Mouse (Mus musculus) frontal cortex, adult 2 months (tissue): ENCODE measurements around the gene Pfkm. TPM values are rescaled to one million over a fixed set of nuclear protein-coding genes. Genes with fewer than 3 reads are reported as not detected.

Experiments used
- DNase-seq, 2 experiments: peaks; one replicate each; pipeline ENCODE4 v3.0.0; 2022; ENCODE audit warnings: low spot score in 1 of 2; ENCODE audit errors: extremely low spot score in 1 of 2
- polyA plus RNA-seq: library from polyadenylated mRNA; depleted of rRNA; stranded (reverse); fragments of >200 nt; gene quantifications from 2 replicates; pipeline ENCODE4 v1.2.3, GENCODE M21; 2012

The Pfkm gene
- polyA plus RNA-seq, 1 experiment = 345 TPM

DNA sequence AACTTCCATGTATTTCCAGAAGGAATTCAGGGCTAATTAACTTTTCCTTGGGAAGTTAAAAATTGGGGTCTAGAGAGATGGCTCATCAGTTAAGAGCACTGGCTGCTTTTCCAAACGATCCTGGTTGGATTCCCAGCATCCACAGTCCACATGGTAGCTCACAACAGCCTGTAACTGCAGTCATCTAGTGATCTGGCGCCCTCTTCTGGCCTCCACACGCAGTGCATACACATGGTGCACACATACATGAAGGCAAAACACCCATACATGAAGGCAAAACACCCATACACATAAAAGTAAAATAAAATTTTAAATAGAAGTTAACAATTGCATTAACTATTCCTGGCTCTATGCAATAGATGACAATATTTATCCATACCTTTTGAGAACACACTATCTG, 4.6 kb downstream of the Pfkm start:
- no peak for DNase-seq

- no peak for DNase-seq
These were observed 6.1 kb downstream of the Pfkm start for GRCm38 (mm10) chr15:98098519-98098918.

- DNase-seq = no peak
These were observed 10.0 kb downstream of the Pfkm start for GRCm38 (mm10) chr15:98102401-98102800.

GRCm38 (mm10) chr15:98106506-98106905, 14.1 kb downstream of the Pfkm start:
- DNase-seq = no peak

GRCm38 (mm10) chr15:98107230-98107629, 14.8 kb downstream of the Pfkm start:
- no peak for DNase-seq

GRCm38 (mm10) chr15:98107703-98108296, 15.4 kb downstream of the Pfkm start:
- DNase-seq = no peak

GRCm38 (mm10) chr15:98108297-98109152, 16.1 kb downstream of the Pfkm start:
- DNase-seq = peak; percentile 83 to 93

- no peak for DNase-seq
These were observed 19.4 kb downstream of the Pfkm start for GRCm38 (mm10) chr15:98111791-98112190.

DNA sequence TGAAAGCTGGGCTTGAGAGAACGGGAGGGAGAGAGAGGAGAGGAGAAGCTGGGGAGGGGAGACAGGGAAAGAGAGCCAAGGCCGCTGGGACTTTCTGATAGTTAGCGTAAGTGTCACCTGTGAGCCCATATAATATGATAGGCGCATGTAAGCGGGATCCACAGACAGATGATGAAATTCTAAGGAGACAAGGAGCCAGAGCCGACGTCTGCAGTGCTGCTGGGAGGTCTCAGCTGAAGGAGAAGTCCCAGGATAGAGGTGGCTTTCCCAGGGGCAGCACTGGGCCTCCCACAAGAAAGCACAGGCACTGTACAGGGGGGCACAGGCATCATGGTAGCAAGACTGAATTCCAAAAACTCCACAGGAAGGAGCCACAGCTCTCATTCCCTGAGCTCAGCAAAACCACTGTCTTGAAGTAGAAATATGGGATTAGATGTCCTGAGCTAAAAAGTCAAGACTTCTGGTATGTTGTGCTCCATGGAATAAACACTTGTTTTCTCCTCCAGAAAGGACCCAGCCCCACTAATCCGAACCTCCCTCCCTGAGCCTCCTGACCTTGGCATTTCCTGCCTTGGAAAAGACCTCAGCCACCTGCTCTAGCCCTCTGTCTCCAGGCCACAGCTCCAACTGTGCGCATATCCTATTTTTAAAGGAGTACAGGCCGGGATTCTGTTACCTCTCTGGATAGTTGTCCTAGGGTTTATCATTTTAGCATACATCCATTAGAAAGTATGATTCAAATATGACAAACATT, 21.9 kb downstream of the Pfkm start:
- DNase-seq = no peak

- DNase-seq = no peak
These were observed 22.7 kb downstream of the Pfkm start for GRCm38 (mm10) chr15:98114852-98115778.

DNA sequence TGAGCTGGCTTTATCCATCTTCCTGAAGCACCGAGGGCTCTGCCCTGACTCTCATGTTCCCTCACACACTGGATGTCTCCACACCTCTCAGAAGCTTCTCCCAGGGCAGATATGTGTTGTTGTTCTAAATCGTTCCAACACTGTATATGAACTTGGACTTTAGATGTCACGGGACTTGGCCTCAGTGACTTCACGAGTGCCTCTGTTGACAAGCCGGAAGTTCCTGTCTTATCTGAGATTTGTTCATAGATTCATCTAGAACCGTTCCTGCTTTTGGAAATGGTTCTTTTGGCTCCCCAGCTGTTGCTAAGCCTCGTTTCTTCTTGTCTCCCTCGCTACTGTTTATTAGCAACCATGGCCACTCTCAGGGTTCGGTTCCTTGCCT, 23.4 kb downstream of the Pfkm start:
- no peak for DNase-seq

DNA sequence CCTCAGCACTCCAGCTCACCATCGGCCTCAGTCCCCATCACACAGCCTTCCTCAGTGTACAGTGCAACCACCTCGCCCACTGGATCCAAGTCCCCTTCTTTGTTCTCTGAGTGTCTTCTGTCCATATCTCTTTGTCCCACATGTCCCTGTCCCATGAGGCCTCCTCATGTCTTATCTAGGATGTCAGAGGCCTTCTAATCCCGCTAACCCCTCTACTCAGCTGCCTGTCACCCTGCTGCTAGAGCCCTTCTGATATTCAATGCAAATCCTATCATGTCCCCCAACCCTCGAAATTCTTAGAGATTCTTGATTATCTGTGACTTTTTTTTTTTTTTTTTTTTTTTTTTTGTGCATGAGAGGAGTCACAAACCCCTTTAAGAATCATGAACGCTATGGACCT, 23.9 kb downstream of the Pfkm start:
- DNase-seq = no peak

DNA sequence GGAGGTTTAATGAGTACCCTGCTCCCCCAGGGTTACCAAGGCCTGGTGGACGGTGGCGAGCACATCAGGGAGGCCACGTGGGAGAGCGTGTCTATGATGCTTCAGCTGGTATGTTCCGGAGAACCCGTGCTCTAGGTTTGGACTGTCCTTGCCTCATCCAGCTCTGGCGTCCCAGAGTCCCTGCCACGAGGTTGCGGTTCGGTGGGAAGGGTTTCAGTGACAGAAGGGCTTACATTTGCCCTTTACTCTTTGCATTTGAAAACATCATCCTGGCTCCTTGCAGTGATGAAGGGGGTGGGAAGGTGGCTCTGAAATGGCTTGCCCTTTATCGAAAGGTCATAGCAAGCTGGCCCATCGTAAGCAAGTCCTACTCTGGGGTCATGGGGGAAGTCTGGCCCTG, 27.0 kb downstream of the Pfkm start:
- no peak for DNase-seq

DNA sequence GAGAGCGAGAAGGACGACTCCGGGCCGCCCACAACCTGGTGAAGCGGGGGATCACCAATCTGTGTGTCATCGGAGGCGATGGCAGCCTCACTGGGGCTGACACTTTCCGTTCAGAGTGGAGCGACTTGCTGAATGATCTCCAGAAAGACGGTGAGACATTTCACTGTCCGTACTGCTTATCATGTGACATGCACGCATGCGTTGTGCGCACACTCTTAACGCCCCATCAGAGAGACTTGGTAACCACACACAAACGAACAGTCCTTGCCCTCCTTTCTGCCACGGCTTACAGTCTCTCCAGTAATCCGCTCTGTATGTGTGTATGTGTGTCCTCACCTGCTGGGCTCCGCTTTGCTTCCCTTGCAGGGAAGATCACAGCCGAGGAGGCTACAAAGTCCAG, 28.4 kb downstream of the Pfkm start:
- no peak for DNase-seq

- DNase-seq = no peak
These were observed 38.6 kb downstream of the Pfkm start for GRCm38 (mm10) chr15:98131001-98131400.

DNA sequence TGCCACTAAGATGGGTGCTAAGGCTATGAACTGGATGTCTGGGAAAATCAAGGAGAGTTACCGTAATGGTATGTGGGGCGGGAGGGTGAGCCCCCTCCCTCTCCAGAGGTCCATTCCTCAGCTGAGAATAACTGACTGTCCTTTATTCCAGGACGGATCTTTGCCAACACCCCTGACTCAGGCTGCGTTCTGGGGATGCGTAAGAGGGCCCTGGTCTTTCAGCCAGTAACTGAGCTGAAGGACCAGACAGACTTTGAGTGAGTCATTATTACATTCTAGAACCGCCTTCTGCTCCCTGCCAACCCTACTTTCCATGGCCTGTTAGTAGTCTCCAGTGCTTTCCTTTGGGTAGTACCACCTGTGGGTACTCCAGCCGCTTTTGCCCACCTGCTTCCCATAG, 39.1 kb downstream of the Pfkm start:
- DNase-seq = no peak

DNA sequence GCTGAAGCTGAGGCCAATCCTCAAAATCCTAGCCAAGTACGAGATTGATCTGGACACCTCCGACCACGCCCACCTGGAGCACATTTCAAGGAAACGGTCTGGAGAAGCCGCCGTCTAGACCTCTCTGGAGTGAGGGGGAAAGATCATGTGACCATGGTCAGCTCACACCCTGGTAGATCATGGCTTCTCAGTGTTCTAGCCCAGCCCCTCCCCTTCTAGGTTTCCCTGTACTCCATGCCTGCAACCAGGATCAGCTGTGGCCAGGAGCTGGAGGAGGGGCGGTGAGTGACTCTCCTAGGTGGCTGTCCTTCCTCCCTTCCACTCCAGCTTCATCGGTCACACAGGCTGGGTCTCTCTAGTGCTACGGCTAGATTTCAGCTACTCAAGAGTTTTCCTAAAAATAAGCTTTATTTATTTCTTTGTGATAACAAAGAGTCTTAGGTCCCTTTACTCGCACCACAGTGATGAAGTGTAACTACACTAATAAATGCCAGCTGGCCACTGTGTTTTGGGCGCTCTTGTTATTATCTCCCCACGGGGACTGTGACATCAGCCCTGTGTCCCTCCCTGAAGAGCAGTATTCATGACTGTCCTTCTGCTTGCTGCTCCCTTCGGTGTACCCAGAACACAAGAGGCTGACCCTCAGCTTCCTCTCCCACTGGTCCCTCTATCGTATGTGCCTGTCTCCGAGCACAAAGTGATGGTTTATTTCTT, 39.7 kb downstream of the Pfkm start:
- no peak for DNase-seq

DNA sequence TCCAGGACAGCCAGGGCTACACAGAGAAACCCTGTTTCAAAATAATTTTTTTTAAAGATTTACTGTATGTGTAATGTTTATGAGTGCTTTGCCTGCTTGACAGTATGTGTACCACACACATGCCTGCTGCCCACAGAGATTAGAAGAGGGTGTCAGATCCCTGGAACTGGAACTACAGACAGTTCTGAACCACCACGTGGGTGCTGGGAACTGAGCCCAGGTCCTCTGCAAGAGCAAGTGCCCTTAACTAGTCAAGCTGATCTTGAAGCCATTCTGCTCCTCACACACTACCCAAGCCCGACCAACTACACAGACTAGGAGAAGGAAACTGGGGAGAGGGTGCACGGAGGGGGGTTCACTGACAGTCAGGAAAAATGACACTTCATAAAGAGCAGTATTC, 41.1 kb downstream of the Pfkm start:
- no peak for DNase-seq

- DNase-seq = peak in 1 of 2 experiments; percentile 47
These were observed 41.6 kb downstream of the Pfkm start for GRCm38 (mm10) chr15:98134034-98134433.

DNA sequence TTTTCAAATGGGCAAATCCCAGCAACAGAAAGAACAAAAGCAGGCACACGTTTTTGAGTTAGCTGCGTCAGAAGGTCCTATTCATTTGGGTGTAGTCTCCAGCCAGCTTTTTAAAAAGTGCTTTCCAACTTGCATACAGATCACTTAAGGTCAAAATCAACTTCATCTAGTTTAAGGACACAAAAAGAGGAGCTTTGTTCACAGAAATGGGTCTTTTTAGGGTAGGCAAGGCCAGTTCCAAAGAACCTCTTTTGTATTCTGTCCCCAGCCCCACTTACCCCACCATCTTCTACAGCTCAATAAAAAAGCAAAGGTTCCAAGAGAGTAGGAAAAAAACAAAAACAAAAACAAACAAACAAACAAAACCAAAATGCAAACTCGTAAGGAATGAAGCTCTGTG, 42.3 kb downstream of the Pfkm start:
- no peak for DNase-seq
